Mouse (Mus musculus) forelimb bud, embryonic 11.5 days (tissue): ENCODE data around the gene Cadps.

Source experiments
- DNase-seq: peaks from one replicate; pipeline ENCODE4 v3.0.0-alpha.2; 2012; ENCODE audit warnings: low read depth, low spot score

Cadps gene

DNA sequence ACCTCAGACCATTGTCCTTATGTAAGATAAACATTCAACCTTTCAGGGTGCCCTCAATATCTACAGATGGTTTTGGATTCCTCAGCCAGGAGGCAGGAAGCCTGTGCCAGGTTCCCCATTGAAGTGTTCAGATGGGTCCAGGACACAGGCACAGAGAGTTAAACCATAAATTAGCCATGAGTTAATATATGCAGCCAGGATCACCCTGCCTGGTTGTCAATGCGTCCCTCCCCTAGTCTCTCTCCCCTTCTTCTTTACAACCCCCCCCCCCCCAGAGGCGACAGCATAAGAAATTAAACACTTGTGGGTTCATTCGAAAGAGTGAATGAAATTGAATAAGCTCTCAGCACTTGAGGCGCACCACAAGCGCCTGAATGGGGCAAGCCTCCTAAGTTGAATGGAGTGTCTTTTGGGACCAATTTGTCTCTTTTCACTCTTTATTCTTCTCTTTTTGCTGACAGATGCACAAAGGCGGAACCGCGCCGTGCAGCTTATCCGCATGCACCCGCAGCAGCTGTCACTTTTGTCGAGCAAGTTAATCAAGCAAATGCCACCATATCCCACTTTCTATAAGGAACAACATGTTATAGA is 429.5 kb downstream of the Cadps start:
- no peak for DNase-seq

DNA sequence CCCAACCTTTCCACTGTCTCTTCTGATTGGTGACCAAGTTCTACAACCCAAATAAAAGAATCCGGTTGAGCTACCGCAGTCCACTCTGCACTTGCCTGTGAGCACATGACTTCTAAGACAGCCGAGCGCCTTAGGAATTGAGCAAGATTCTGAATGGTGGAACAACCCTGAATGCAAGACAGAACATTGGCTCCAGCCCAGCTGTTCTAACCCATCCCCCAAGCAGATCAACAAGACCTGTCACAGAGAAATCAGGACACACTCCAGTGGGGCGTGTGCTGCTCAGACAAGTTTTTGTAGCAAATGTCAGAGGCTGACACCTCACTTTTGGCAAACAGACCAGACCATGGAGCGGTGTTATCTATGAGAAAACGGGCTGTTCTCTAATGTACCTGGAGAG is 431.7 kb downstream of the Cadps start:
- DNase-seq: no peak

GRCm38 (mm10) chr14:12388806-12389436 is 434.0 kb downstream of the Cadps start:
- DNase-seq: peak; percentile 35

DNA sequence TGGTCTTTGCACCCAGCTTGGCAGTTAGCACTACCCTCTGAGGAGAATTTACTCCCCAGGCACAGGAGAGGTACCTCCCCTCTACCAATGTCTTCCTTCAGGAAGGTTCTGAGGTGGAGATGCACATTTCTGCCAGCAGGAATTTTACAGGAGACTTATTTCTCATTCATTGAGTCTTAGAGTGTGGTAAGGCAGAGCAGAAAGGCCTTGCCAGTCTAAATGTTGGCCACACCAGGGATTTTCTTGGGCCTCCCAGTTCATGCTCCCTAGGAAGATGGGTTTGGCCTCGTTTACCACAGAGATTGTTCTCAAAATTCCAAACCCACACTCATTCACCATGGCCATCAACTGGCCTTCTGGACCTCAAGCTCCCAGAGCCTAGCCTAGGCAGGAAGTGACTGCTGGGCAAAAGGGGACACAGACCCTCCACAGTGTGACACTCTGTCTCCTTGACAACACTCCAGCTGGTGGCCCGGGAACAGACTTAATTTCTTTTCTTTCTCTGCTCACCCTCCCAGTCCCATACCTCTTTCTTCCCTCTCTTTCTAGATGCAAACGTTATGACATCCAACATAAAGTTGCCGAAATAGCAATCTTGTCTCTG is 434.6 kb downstream of the Cadps start:
- no peak for DNase-seq

- no peak for DNase-seq
These were observed 435.7 kb downstream of the Cadps start for GRCm38 (mm10) chr14:12387176-12387575.

DNA sequence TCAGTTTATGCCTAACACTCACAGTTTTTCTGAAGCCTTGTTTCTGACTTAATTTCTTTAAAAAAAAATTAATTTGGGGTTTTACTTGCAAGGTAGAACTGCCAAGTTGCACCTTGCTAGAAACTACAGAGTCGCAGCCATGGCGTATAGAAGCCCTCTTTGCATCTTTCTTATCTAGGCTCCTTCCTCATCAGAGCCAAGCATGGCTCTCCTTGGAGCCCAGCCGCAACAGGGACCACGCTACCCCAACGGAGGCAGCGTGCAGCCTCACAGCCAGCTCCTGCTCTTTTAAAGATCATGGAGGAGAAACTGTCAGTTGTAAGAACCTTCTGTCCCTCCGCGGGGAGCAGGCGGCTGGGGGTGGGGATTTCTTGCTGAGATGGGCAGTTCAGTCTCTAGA is 445.0 kb downstream of the Cadps start:
- DNase-seq: no peak

DNA sequence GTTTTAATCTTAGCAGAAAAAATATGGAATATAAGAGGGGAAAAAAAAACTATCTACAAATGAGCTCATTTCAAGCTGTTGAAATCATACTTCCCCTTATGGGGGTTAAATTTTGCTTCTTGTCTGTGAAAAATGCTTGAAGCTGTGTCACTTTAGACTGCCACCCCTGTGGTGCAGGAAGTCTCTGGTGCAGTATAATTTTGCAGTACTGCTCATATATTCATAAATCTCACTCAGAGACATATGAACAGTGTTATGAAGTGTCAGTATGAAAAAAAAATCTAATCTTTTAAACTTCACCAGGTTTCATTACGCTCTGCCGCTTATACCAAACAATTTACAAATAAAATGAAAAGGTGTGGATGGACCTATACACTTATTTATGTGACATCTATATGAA is 445.6 kb downstream of the Cadps start:
- DNase-seq: no peak

DNA sequence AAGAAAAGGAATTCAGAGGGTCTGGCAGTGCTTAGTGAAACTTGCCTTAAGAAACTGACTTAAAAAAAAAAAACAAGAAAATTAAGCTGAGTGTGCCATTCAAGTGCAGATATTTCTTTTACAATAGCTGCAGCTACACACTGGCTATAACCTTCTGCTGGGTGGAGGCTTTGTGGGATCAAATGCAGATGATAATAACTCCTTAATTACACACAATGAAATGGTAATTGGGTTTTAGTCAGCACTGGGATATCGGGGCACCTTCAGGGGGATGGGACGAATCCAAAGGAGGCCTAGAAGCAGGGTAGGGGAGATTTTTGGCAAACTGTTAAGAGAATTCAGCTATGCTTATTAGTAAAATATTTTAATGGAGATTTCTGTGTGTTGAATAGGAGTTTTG is 447.4 kb downstream of the Cadps start:
- DNase-seq: no peak

DNA sequence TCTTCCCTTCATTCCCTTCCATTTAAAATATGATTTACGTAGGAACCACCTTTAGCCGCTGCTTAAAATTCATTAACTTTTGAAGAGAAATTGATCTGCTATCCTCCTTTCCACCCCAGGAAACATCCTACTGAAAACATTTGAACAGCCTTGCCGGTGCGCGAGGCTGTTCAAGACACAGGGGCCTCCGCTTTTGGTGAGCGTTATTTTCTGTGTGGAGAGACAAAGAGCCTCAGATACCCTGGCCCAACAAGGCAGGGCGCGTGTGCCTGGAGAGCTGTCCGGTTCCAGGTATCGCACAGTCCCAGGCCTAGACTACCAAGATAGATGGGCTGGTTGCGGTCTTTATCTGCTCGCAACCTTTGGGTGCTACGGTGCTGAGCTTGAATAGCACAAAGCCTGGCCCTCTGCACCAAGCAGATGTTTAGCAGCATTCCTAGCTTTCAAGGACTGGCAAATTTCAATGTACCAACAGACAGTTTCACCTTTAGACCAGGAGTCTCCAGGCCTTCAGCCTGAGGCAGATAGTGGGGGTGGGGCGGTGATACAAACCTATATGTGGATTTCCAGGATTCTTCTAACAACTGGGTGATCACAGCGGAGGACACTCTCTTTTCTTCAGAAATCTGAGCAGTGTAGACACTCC is 472.5 kb downstream of the Cadps start:
- DNase-seq: no peak

- DNase-seq: no peak
These were observed 473.4 kb downstream of the Cadps start for GRCm38 (mm10) chr14:12349334-12350090.

DNA sequence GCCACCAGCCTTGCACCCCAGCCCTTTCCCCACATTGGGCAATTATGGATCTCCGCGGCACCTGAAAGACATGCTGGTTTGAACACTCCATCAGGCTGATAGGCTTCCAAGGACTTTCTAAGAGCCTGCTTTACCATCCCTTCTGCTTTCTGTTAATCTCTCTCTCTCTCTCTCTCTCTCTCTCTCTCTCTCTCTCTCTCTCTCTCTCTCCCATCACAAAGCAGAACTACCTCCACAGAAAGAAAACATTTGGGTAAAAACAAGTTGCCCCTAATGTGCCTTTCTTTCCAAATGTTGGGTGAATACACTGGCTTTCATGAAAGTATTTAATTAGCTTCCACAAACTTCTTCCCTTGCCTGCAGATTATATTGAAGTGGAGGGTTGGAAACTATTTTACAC is 474.8 kb downstream of the Cadps start, which contains the start of gene Fezf2:
Gene Fezf2, minus strand, starts transcription at position 101 of the 400 bp plus-strand sequence.
- no peak for DNase-seq

GRCm38 (mm10) chr14:12346865-12347600 is 475.8 kb downstream of the Cadps start:
- DNase-seq: no peak

DNA sequence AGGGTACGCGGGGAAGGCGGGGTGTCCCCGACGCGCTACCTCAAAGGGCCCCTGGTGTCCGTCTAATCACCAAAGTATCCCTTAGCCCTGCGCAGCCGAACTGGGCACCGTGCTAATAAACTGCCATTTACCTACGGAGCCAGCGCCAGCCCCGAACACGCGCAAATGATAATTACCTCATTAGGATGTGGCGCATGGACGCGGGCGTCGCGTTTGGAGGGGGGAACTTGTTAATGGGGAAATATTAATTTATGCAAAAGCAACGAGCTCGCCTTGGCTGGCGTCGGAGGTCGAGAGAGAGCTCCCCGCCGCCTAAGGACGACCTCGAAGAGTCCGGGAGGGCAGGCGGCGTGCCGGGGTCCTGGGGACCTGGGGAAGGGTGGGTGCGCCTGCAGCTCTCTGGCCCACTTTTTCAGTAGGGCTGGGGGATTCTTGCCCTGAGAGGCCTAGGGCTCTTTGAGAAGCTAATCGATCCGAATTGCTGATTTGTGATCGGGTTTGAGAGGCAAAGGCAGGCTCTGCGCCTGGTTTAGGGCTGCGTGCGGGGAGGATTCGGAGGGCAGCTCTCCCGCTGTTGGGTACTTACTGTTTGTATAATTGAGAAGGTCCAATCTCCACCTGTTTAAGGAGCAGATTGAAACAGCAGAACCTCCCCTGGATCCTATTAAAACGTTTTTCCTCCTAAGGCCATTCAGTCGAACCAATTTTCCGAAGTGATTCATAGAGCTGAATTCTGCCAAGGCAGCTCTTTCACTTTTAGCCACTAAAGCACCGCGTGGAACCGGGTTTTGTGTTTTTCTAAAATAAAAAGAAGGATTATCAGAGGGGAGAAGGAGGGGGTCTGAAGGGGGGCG is 476.6 kb downstream of the Cadps start:
- no peak for DNase-seq

- DNase-seq: no peak
These were observed 477.5 kb downstream of the Cadps start for GRCm38 (mm10) chr14:12345241-12345921.

DNA sequence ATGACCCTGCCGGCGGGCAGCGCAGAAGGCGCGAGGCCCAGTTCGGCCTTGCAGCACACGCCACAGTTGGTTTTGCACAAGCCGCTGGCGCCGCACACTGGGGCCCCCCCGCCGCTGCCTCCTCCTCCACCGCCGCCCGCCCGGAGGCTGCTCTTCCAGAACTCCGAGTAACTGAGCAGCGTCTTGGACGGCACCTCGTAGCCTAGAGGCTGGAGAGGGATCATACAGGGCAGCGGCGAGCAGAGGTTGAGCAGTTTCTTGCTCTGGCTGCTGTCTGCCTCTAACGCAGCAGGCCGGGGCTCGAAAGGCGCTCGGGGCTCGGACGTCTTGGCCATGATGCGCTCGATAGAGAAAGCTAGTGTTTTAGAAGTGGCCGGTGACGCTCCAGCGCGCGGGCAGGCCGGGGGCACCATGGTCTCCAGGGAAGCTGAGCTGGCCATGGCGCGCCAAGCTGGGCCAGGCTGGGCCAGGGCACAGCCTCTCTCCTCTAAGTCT is 478.1 kb downstream of the Cadps start:
- no peak for DNase-seq

DNA sequence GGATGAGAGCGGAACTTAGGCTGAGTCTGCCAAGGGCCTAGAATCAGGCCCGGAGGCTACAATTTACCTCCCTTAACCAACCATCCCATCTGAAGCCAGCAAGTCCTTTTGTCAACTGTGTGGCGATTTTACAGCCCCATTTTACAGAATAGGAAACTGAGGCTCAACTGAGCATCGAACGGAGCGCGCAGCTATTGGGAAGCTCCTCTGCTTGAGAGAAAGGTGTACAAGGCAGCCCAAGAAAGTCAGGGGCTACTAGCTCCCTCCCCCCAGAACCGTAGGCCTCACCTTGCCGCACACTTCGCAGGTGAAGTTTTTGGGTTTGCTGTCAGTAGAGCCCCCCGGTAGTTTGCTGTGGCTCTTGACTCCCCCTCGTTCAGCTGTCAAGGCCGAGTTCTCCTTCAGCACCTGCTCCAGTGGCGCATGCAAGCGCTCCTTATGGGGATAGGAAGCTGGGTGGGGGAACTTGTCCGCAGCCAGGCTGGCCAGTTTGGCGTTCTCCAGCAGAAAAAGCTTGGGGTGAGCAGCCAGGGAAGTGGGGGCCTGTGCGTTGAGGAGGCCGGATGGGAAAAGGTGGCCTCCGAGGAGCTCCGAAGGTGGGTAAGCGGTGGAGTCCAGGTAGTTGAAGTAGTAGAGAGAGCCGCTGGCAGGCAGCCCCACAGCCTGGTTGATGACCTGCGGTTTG is 478.7 kb downstream of the Cadps start:
- no peak for DNase-seq

DNA sequence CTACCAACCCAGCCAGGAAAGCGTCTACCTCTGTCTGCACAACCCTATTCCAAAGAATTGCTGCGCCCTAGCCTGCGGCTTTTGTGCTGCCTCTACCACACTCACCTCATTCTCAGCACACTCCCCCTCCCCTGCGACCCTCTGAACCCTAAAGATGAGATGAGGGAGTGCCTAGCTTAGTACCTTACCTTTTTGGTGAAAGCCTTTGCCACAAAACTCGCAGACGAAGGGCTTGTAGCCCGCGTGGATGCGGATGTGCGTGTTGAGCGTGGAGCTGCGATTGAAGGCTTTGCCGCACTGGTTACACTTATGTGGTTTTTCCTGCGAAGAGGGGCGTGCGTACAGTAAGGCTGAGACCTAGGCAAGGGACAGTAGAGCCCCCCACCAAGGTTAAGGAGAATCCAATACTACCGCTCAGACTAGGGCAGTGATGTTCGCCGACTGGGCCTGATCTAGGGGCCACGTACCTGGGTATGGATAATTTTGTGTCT is 479.4 kb downstream of the Cadps start:
- DNase-seq: no peak

DNA sequence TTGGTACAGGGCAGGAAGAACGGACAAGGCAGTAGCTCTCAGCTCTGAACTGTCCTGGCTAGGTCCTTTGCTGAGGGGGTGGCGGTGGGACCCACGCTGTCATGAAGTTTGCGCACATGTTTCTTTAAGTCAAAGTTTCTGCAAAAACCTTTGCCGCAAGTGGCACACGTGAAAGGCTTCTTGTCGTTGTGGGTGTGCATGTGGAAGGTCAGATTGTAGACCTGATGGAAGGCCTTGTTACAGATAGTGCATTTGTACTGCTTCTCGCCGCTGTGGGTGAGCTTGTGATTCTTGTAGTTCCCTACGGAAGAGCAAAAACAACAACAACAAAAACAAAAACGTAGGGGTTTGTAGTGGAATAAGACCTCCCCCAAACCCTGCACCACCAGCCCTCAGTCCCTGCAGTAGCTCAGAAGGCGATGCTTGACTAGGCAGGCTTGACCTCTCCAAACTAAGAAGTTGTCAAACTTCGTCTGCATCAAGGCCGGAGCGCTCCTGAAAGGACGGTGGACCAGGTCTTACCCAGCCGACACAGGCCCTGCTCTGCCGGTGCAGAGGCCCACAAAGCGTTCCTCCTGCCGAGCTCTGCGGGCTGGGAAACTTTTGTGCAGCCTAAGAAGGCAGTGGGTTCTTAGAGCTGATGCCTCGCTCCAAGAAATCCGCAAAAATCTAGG is 480.3 kb downstream of the Cadps start:
- no peak for DNase-seq
